Mouse (Mus musculus) adrenal gland, postnatal 4 days (tissue): ENCODE results near the gene Dcaf6. TPM values are rescaled to one million over a fixed set of nuclear protein-coding genes. Genes with fewer than 3 reads are reported as not detected.

ENCODE experiments used
- DNase-seq, 2 experiments: peaks; one replicate each; pipeline ENCODE4 v3.0.0; 2021 to 2022; ENCODE audit warnings: low spot score in 2 of 2, mixed read lengths in 2 of 2
- long read RNA-seq, 2 experiments: library from polyadenylated mRNA; stranded (forward); transcript quantifications; one replicate each; pipeline ENCODE4 v2.0.0; 2021
- total RNA-seq, 2 experiments: library from RNA; stranded (reverse); gene quantifications; 2 replicates each; pipeline ENCODE4 v1.2.3; 2021

Dcaf6 gene
- 10 to 100 TPM; 40.9 to 42.9 TPM for total RNA-seq
- long read RNA-seq, experiment 1, full-length matches to known transcripts: 3 of 6 reads
- long read RNA-seq, experiment 1, partial matches to known transcripts: 0 of 6 reads
- long read RNA-seq, experiment 1, other reads (novel, unspliced or antisense): 3 of 6 reads
- long read RNA-seq, experiment 2, full-length matches to known transcripts: 7 of 17 reads
- long read RNA-seq, experiment 2, partial matches to known transcripts: 1 of 17 reads
- long read RNA-seq, experiment 2, other reads (novel, unspliced or antisense): 9 of 17 reads

GRCm38 (mm10) chr1:165460360-165460800 lies at the start of gene Dcaf6, which contains the start of gene Mpc2:
Dcaf6 (minus strand) TSS chr1:165460475.
Mpc2 (plus strand) TSS chr1:165460637.
- DNase-seq: peak; percentile 100

DNA sequence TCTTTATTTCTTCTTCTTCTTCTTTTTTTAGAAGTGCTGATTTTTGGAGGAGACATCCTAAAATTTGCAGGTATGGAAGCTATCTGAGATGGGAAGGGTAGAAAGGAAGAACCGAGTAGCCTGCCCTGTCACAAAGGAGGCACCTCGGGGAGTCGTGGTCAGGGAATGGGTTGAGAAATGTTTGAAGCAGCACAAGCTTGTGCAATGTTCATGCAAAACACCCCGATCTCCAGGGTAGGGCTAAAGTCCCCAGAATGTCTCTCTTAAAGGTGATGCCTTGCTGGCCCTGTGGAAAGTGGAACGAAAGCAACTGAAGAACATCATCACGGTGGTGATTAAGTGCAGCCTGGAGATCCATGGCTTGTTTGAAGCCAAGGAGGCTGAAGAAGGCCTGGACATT lies 46.0 kb upstream of the Dcaf6 start:
- no peak for DNase-seq

DNA sequence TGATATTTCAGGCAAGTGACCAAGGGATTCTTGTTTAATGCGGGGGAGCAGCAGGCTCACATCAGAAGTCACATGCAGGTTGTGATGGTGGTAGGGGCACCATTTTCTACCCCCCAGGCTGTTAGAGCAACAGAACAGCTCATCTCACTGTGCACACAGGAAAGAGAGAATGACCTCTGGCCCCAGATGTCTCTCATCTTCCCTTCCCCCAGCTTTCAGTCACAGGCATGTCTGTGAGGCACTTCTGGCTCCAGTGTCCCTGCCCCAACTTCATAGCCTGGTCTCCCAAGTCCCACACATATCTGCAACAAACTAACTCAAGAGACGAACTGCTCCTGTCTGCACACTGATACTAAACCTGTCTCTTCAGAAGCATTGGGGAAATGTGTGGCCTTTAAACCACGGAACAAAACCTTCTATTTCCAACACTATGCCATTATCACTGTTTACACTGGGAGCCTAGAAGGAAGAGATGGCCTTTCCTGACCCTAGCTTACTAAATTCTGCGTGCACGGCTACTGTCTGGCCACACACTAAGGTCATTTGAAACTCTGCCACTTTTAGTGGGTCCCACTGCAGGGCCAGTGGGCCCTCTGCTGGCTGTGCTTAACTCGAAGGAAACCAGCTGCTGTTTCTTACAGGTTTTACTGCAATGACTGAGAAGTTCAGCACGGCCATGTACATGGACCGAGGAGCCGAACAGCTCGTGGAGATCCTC lies 43.2 kb upstream of the Dcaf6 start:
- DNase-seq: peak; percentile 3 to 14

DNA sequence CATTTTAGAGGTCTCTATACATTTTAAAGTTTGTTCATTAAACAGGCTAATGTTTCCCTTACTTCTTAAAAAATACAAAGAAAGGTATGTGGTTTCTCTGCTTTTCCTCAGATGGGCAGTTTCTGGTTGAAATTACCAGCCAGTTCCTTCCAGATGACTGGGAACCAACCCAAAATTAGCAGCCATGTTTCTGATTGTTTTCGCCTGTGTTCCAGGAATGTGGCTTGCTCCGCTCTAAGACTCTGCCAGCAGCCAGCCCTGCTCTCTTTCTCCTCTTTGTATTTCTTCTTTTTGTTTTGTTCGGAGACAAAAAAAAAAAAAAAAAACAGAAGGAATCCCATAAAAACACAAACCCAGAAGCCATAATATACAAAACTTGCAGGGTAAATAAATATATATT lies 38.6 kb upstream of the Dcaf6 start:
- no peak for DNase-seq

GRCm38 (mm10) chr1:165489197-165489596 lies 28.9 kb upstream of the Dcaf6 start:
- DNase-seq: no peak

DNA sequence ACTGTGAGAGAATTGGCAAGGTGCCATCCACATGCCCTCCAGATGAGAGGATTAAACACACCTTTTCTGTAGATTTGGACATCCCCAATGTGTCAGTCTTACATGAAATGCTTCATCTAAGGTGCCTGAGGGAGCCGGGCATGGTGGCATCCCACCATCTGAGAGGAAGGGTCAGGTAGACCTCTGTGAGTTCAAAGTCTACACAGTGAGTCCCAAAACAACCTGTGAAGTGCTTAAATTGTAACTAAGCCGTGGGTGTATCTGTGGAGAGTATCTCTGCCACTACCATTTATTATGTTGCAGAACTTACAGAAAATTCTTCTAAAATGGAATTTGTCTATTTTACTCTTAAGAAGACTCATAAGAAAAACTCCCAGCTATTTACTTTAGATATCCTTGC lies 25.8 kb upstream of the Dcaf6 start:
- DNase-seq: no peak

GRCm38 (mm10) chr1:165484688-165485233 lies 24.5 kb upstream of the Dcaf6 start, which contains the start of gene Adcy10:
Adcy10 (plus strand) TSS chr1:165485183.
- no peak for DNase-seq

- no peak for DNase-seq
These were observed 11.2 kb upstream of the Dcaf6 start for GRCm38 (mm10) chr1:165471490-165471889.

DNA sequence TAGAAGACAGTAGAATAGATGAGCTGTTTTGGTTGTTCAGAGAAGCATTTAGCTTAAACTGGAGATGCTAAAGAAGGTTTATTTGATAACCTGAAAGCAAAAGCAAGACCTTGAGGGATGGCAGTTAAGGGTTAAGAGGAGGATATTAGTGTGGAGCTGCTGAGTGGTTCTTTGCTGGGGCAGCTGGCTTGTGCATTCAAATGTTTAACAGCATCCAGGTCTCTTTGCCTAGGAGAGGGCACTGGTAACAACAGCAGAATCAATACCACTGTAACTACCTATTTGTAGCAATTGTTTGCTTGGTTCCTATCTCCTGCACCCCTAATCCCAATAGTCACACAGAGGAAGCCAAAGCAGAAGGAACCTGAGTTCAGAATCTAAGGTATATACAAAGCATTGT lies 9.4 kb upstream of the Dcaf6 start:
- DNase-seq: no peak

- no peak for DNase-seq
These were observed 8.7 kb upstream of the Dcaf6 start for GRCm38 (mm10) chr1:165468971-165469370.

DNA sequence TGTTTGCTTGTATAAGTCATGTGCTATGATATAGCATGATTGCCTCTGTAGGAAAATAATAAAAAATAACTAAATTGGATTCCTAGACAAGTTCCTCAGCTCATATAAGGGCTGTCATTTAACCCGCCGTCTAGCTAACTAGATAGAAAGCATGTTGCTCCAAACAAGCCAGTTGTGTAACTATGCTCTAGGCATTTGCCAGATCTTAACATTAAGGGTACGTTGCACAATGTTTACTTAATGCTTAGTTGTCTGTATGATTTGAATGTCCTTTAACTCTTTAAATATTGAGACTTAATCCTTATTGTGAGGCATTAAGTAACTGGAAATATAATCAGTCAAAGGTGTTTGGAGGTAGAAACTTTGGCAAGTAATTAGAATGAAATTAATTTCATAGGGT lies 4.3 kb upstream of the Dcaf6 start:
- no peak for DNase-seq

- no peak for DNase-seq
These were observed 2.6 kb upstream of the Dcaf6 start for GRCm38 (mm10) chr1:165462861-165463260.

GRCm38 (mm10) chr1:165461681-165462080 lies 1.4 kb upstream of the Dcaf6 start:
- no peak for DNase-seq

GRCm38 (mm10) chr1:165460801-165461377 lies 614 bp upstream of the Dcaf6 start:
- DNase-seq: peak; percentile 95 to 98

- peak; percentile 30 to 41 for DNase-seq
These were observed 633 bp downstream of the Dcaf6 start for GRCm38 (mm10) chr1:165459503-165460181.

- DNase-seq: no peak
These were observed 1.2 kb downstream of the Dcaf6 start for GRCm38 (mm10) chr1:165459041-165459502.

- no peak for DNase-seq
These were observed 18.6 kb downstream of the Dcaf6 start for GRCm38 (mm10) chr1:165441719-165442118.

DNA sequence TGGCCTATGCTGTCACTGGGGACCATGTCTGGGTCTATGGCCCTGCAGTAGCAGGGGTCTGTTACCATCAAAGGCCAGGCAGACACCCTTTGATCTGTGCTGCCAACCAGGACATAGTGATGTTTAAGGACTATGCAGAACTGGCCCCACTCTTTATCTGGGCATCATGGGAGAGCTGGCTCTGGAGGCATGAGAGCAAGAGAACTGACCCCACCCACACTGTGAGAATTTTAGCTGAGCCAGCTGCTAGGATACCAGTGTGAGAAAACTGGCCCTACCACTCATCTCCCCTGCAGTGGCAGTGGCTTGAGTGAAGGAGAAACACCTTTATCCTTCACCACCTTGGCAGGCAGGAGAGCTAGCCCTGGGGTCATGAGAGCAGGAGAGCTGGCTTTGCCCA lies 19.1 kb downstream of the Dcaf6 start:
- DNase-seq: no peak

DNA sequence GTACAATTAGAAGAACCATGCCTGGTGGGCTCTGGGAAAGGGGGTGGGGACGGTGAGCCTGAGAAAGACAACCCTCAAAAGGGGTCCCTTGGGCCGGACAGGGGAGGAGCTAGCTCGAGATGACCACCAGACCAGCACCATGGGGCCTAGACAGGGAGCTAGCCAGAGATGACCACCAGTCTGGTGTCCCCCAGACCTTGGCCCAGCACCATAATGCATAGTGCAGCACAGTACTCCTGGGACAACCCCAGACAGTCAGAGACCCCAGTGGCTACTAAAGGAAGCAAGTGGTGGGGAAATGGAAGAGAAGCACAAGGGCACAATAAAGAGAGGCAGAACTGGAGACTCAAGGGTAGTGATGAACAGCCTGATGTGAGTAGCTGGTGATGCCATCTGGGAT lies 19.5 kb downstream of the Dcaf6 start:
- DNase-seq: no peak

DNA sequence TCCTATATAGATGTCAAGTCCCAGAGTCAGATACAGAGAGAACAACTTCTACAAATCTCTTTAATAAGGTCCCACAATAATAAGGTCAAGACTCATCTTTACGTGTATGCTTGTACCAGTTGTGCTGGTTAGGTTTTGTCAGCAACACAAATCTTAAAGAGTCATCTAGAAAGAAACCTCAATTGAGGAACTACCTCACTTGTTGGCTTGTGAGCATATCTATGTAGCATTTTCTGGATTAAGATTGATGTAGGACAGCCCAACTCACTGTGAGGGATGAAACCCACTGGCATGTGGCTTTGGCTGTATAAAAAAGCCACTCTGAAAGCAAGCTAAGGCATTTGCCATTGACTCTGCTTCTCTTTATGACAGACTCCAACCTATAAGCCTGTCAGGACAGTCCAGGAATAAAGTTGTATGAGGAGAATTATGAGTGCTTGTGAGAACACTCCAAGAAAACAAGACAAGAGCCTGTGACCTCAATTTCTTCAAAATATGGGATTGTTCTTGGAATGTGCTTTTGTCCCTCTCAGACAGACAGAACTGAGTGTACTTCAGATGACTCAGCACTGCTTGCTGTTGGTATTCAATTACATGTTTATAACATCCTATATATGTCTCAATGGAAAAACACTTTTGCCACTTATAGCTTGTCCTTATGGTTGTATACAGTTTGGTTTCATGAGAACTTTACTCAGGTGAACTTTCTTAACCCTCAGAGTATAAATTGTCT lies 21.8 kb downstream of the Dcaf6 start:
- no peak for DNase-seq

DNA sequence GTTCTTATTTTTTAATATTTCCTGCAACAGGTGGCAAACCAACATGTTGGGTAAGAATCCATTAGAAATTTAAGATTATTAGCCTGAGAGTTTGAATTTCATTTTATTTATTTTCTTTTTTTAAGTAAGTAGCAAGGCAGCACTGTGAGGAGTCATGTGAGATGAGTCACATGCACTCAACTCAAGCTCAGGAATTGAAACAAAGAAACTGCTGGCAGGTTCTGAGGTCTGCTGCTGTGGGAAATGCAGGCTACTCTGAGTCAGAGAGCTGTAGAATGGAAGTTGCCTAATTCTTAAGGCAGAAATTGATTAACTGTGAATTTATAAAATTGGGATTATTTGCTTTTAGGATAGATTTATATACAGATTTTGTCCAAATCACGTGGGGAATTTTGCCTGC lies 27.4 kb downstream of the Dcaf6 start:
- DNase-seq: no peak
